Mouse (Mus musculus): ENCODE measurements around the gene Gpr33. TPM values are rescaled to one million over a fixed set of nuclear protein-coding genes. Genes with fewer than 3 reads are reported as not detected.

The Gpr33 gene
- total RNA-seq, 2 experiments from 2014 or later, result not detected

GRCm38 (mm10) chr12:51990629-51991028 lies 37.2 kb downstream of the Gpr33 start:
- no peak for DNase-seq (ENCODE audit: low spot score)
- intact Hi-C loops (cut with DNase I), result no loop called here

DNA sequence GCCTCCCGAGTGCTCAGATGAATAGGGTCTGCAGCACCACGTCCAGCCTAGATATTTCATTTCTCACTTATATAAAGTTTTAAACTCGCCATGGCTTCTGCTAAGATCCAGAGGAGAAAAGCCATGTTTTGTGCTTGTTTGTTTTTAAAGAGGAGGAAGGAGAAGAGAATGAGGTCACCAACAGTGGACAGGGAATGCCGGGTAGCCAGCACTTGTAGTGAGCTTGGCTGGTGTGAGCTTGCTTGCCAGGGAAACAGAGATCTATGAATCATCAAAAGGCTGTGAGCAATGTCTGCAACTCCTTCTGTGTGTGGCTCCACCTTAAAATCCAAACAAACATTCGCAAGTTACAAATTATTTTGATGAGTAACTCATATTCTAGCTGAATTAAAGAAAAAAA lies 39.3 kb downstream of the Gpr33 start:
- DNase-seq (ENCODE audit: low spot score), result no peak
- intact Hi-C loops (cut with DNase I), result no loop called here

GRCm38 (mm10) chr12:51985826-51986225 lies 42.0 kb downstream of the Gpr33 start:
- intact Hi-C loops (cut with DNase I), result no loop called here
- DNase-seq (ENCODE audit: low spot score), result no peak

- no peak for DNase-seq (ENCODE audit: low spot score)
- intact Hi-C loops (cut with DNase I), result no loop called here
These were observed 42.6 kb downstream of the Gpr33 start for GRCm38 (mm10) chr12:51985163-51985748.

- no peak for DNase-seq (ENCODE audit: low spot score)
- intact Hi-C loops (cut with DNase I), result no loop called here
These were observed 44.2 kb downstream of the Gpr33 start for GRCm38 (mm10) chr12:51983625-51984024.

DNA sequence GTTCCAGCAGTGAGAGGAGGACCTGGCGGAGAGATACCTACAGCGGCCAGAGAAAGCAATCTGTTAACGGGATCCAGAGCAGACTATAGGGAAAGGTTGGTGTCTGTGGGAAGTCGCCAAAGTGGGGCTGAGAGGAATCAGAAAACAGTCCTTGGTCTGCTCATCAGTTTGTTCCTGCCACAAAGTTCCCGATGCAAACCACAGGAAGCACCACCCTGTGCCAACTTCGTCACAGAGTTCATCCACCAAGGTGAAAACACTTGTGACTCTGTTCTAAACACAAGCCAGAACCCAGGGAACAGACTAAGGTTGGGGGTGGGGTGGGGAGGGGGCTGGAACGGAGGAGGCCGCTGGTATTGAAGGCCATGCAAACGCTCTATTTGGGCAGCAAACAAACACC lies 51.3 kb downstream of the Gpr33 start:
- no peak for DNase-seq (ENCODE audit: low spot score)

GRCm38 (mm10) chr12:51974381-51974780 lies 53.5 kb downstream of the Gpr33 start:
- intact Hi-C loops (cut with DNase I), result loop anchor here (5.0 kb wide), 1 partner anchor 147 kb away; the partner anchor contains the start of gene Hectd1

More for the DNA sequence above, 51.3 kb downstream of the Gpr33 start:
- intact Hi-C loops (cut with DNase I), result no loop called here

More at GRCm38 (mm10) chr12:51974381-51974780, 53.5 kb downstream of the Gpr33 start:
- DNase-seq (ENCODE audit: low spot score), result no peak

Other genes starting within 250 kb of the Gpr33 start
- 10 to 100 TPM; 76.9 to 84.5 TPM for gene Hectd1, start 198.5 kb downstream of the Gpr33 start, total RNA-seq (2021)
- gene Heatr5a, start 56.7 kb downstream of the Gpr33 start, total RNA-seq (2021), result 10 to 100 TPM; 18.9 to 21.6 TPM
- gene Dtd2, start 21.6 kb downstream of the Gpr33 start, total RNA-seq (2021), result 1 to 10 TPM; 4.9 to 5.2 TPM
- 10 to 100 TPM in 1 of 2 experiments, 1 to 10 TPM in 1; 9.1 to 10.7 TPM for gene Nubpl, start 69.7 kb upstream of the Gpr33 start, total RNA-seq (2021)

Measured in heart, postnatal 25 days (tissue).